Comparison of ENCODE assay signal across 15 mouse cellular contexts in the genomic region with DNA sequence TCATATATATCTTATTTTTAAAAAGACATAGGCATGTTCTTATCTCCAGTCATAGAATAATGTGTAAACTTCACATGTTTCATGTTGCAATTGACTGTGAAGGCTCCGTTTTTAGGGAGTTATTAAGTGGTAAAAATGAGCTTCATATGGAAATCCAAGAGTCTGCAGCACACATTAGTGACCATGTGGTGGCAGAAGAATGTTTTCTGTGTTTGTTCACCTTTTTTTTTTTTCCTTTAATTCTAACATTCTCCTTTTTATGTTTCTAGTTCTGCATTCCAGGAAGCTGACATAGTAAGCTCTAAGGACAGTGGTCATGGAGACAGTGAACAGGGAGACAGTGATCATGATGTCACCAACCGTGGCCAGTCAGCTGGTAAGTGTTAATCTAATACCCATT. TPM values are rescaled to one million over a fixed set of nuclear protein-coding genes. Genes with fewer than 3 reads are reported as not detected.
DNase-seq lines count a peak whose midpoint lies in the region; ATAC-seq and TF ChIP-seq lines count a peak whose summit lies in the region.
"Had no signal": no experiment of that assay in that cellular context is flagged by ENCODE, and none has a peak within 500 bp of the region (broad histone marks: within the 10 kb centered on the region; RNA-seq: fewer than 3 reads in every experiment).

No protein-coding gene starts in this region.

- no peaks in the 10 kb centered on the region for H3K9me3 ChIP-seq in kidney, postnatal 0 days (replicated peaks; ENCODE audit: low read length)
- H3K9me3 ChIP-seq in forebrain, embryonic 14.5 days (replicated peaks; ENCODE audit: control insufficient read depth, low read length) = no peaks in the 10 kb centered on the region
- no peaks in the 10 kb centered on the region for H3K9me3 ChIP-seq in midbrain, embryonic 15.5 days

- WGBS in kidney, postnatal 0 days = 61% methylated on average over 2 of the region's 2 CpGs
- 37% methylated on average over 2 of the region's 2 CpGs for WGBS in forebrain, embryonic 14.5 days
- 42% methylated on average over 2 of the region's 2 CpGs for WGBS in midbrain, embryonic 15.5 days

- peaks cover 23% of the 10 kb centered on the region for H3K4me1 ChIP-seq in kidney, postnatal 0 days (replicated peaks; ENCODE audit: insufficient read depth, low read length)
- peaks cover 14% of the 10 kb centered on the region for H3K4me1 ChIP-seq in forebrain, embryonic 14.5 days (ENCODE audit: control insufficient read depth, insufficient read depth, low read length)
- H3K4me1 ChIP-seq in midbrain, embryonic 15.5 days = peaks cover 24% of the 10 kb centered on the region

- no peak overlapping the region for H3K4me3 ChIP-seq in kidney, postnatal 0 days (replicated peaks; ENCODE audit: low read depth, low read length)
- peak overlapping the region; percentile 16; the same call in 1 of the 2 replicates for H3K4me3 ChIP-seq in forebrain, embryonic 14.5 days (ENCODE audit: low read depth, low read length)
- H3K4me3 ChIP-seq in midbrain, embryonic 15.5 days = peak overlapping the region; percentile 26

- peak; percentile 43 for TF ChIP-seq CTCF in kidney, postnatal 0 days (IDR thresholded peaks at IDR 0.05; ENCODE audit: low read depth)

- no peak overlapping the region for H3K27ac ChIP-seq in kidney, postnatal 0 days
- H3K27ac ChIP-seq in forebrain, embryonic 14.5 days (ENCODE audit: low read depth, low read length) = no peak overlapping the region
- H3K27ac ChIP-seq in midbrain, embryonic 15.5 days = no peak overlapping the region

- DNase-seq in kidney, postnatal 0 days (ENCODE audit: low spot score) = peak; percentile 23
- DNase-seq in kidney, adult 18-20 months = no peak
- peak; percentile 49 for DNase-seq in 416B (ENCODE audit: low read depth)
- peak; percentile 51 for DNase-seq in forebrain, embryonic 14.5 days (ENCODE audit: low spot score)
- DNase-seq in cerebellum, postnatal 14 days = no peak
- no peak for DNase-seq in cerebellum, adult 9-10 months
- DNase-seq: cerebellum, adult 11 months; heart, adult 18-20 months; heart, postnatal 10 days; kidney, postnatal 4 days; lung, postnatal 10 days had no signal

- no peaks in the 10 kb centered on the region for H3K36me3 ChIP-seq in kidney, postnatal 0 days (ENCODE audit: insufficient read depth, low read length)
- H3K36me3 ChIP-seq in forebrain, embryonic 14.5 days (ENCODE audit: control insufficient read depth, insufficient read depth, low read length) = no peaks in the 10 kb centered on the region
- no peaks in the 10 kb centered on the region for H3K36me3 ChIP-seq in midbrain, embryonic 15.5 days (replicated peaks)

- H3K27me3 ChIP-seq in kidney, postnatal 0 days (ENCODE audit: insufficient read depth, low read length) = peaks cover 34% of the 10 kb centered on the region
- no peaks in the 10 kb centered on the region for H3K27me3 ChIP-seq in forebrain, embryonic 14.5 days (replicated peaks; ENCODE audit: control insufficient read depth, insufficient read depth, low read length)
- H3K27me3 ChIP-seq in midbrain, embryonic 15.5 days (replicated peaks) = no peaks in the 10 kb centered on the region

- no peak for ATAC-seq in kidney, postnatal 0 days (replicated peaks; ENCODE audit: low FRiP score, low read depth)
- ATAC-seq in forebrain, embryonic 14.5 days = no peak
- no peak for ATAC-seq in midbrain, embryonic 15.5 days (replicated peaks)
- ATAC-seq: CD4-positive, CD25-positive, alpha-beta regulatory T cell, adult 4 months; intestine, embryonic 16.5 days had no signal

- no peak overlapping the region for H3K4me2 ChIP-seq in kidney, postnatal 0 days (ENCODE audit: low read length)
- H3K4me2 ChIP-seq in forebrain, embryonic 14.5 days (ENCODE audit: low read length) = peak overlapping the region; percentile 33
- H3K4me2 ChIP-seq in midbrain, embryonic 15.5 days = peak overlapping the region; percentile 94

- no peak overlapping the region for H3K9ac ChIP-seq in kidney, postnatal 0 days (ENCODE audit: low read depth, low read length)
- H3K9ac ChIP-seq in forebrain, embryonic 14.5 days (ENCODE audit: low read length) = no peak overlapping the region
- no peak overlapping the region for H3K9ac ChIP-seq in midbrain, embryonic 15.5 days

RNA-seq across cellular contexts. Expression of a gene that starts 5.6 kb away (rescaled TPM):
- 0.14 and 0.22 TPM in 2 replicates for polyA plus RNA-seq in kidney, postnatal 0 days (2015; fragmentation: Nextera tagmentation; extraction: Ambion mirVana)
- 12.7 and 16.1 TPM in 2 replicates for polyA plus RNA-seq in forebrain, embryonic 14.5 days (2014; fragmentation: Nextera tagmentation; extraction: Ambion mirVana)
- polyA plus RNA-seq in midbrain, embryonic 15.5 days (2015; fragmentation: Nextera tagmentation; extraction: Ambion mirVana) = 23.5 and 24.4 TPM in 2 replicates
- polyA plus RNA-seq: CD4-positive, CD25-positive, alpha-beta regulatory T cell, adult 4 months; liver, adult 2 months had no signal

Comparison
In these comparisons a context has a peak if more than half of its experiments do, and no peak if none do; other contexts are left out.
1. DNase-seq: peak in kidney, postnatal 0 days (single experiment), 416B (single experiment) and forebrain, embryonic 14.5 days (single experiment); none in kidney, adult 18-20 months (single experiment), cerebellum, postnatal 14 days (0 of 2) and cerebellum, adult 9-10 months (single experiment).
2. RNA of a gene that starts 5.6 kb away (polyA plus RNA-seq): 23.5 to 24.4 TPM in midbrain, embryonic 15.5 days and 12.7 to 16.1 TPM in forebrain, embryonic 14.5 days; 0.14 to 0.22 TPM in kidney, postnatal 0 days; every median in the first group is over 10 times any median in the second.